Mouse (Mus musculus): ENCODE data around the gene Ier3.

DNA sequence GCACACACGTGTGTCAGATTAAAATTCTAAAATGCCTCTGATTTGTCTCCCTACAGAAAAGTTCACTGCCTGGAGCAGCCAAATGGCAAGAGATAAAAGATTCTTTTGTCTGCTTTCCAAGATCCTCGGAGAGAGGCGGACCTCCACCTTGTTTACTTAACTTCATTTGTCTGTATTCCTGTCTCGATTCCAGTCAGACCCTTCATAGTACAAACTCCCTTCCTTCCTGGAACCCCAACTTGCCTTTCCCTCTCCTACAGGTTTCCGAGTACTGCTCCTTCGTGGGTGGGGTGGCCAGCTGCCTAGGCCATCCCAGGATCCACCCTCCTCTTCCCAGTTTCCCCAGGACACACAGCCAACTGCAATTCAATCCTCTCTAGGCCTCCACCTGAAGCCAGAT lies 18.5 kb upstream of the Ier3 start:
- TF ChIP-seq CTCF (IDR thresholded peaks at IDR 0.05) (no peak), POLR2A (IDR thresholded peaks at IDR 0.05; ENCODE audit: insufficient read depth, low read depth, low read length) (peak; percentile 16; the same call in 1 of the 2 replicates)

Measured in heart, adult 2 months (tissue).